Mouse (Mus musculus): ENCODE data around the gene Sox5. TPM values are rescaled to one million over a fixed set of nuclear protein-coding genes. Genes with fewer than 3 reads are reported as not detected.

The Sox5 gene
- polyA plus RNA-seq, 1 experiment from 2014 or later: 4.2 TPM

DNA sequence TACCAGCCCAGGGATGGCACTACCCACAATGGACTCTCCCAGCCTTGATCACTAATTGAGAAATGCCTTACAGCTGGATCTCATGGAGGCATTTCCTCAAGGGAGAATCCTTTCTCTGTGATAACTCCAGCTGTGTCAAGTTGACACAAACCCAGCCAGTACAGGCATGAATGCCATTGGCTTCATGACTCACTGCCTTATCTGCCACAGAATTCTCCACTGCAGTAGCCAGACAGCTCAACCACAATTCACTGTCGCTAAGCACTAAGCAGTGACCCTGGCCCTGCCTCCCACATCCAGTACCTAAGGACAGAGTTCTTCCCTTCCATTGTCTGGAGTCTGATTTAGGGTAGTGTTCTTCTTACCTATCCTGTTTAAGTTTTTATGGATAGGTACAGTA lies 65.4 kb downstream of the Sox5 start:
- Histone ChIP-seq H3K9me3 (replicated peaks) (no peaks in the 10 kb centered on the region), H3K4me3 (replicated peaks) (no peak overlapping the region), H3K27ac (replicated peaks) (no peak overlapping the region), H3K27me3 (no peaks in the 10 kb centered on the region), H3K36me3 (replicated peaks) (no peaks in the 10 kb centered on the region), H3K9ac (no peak overlapping the region), H3K4me1 (replicated peaks) (peaks cover 7% of the 10 kb centered on the region; the same call in 1 of the 2 replicates), H3K4me2 (no peak overlapping the region)
- WGBS (ENCODE audit: insufficient replicate concordance): 8% methylated on average over 1 of the region's 1 CpGs
- ATAC-seq (ENCODE audit: insufficient read depth): no peak

DNA sequence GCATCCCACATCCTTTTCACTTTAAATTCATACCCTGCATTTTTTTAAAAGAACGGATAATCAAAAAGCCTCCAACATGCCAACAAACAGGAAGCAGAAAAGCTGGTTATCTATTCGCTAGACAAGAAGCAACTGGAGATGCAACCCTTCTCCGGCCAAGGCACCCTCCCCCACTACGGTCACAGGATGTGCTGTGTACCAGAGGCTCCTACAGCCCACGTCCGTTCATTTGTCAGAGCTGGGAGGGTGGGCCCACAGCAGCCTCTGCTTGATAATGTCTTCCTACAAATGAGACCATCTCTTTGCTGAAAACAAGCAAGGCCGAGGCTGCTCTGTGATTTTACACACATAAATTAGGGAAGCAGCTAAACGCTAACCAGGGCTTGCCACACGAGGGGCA lies 69.9 kb downstream of the Sox5 start:
- no peaks in the 10 kb centered on the region for H3K36me3 ChIP-seq (replicated peaks)
- no peak overlapping the region for H3K27ac ChIP-seq (replicated peaks)
- H3K4me2 ChIP-seq: peak overlapping the region; percentile 19; the same call in 1 of the 2 replicates
- H3K9me3 ChIP-seq (replicated peaks): no peaks in the 10 kb centered on the region
- peaks cover 26% of the 10 kb centered on the region for H3K4me1 ChIP-seq (replicated peaks)
- no peak overlapping the region for H3K9ac ChIP-seq
- WGBS (ENCODE audit: insufficient replicate concordance): 10% methylated on average over 9 of the region's 9 CpGs
- H3K27me3 ChIP-seq: no peaks in the 10 kb centered on the region
- ATAC-seq (ENCODE audit: insufficient read depth): peak; percentile 55; the same call in 1 of the 2 replicates
- H3K4me3 ChIP-seq (replicated peaks): no peak overlapping the region

DNA sequence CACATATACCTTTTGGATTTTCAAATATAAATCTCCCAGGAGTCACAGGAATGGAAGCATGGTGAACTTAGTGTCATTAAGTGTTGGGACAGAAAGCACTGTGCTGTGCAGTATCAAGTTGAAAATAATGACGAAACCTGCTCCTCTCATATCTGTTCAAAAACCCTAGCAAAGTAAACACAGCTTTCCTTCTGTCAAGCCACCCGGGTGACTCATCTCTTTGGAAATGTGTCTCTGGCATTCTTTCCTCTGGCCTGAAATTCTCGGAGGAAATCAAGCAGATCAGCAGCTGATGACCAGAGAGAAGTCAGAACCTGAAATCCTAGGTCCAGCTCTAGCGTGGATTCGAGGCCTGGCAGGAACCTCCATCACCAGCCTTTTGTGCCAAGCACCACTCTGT lies 71.0 kb downstream of the Sox5 start:
- H3K27ac ChIP-seq (replicated peaks): peak overlapping the region; percentile 65; the same call in 1 of the 2 replicates
- H3K4me3 ChIP-seq (replicated peaks): no peak overlapping the region
- peaks cover 31% of the 10 kb centered on the region for H3K4me1 ChIP-seq (replicated peaks)
- H3K4me2 ChIP-seq: no peak overlapping the region
- ATAC-seq (ENCODE audit: insufficient read depth): no peak
- H3K9me3 ChIP-seq (replicated peaks): no peaks in the 10 kb centered on the region
- no peaks in the 10 kb centered on the region for H3K27me3 ChIP-seq
- WGBS (ENCODE audit: insufficient replicate concordance): 30% methylated on average over 5 of the region's 5 CpGs
- H3K36me3 ChIP-seq (replicated peaks): no peaks in the 10 kb centered on the region
- no peak overlapping the region for H3K9ac ChIP-seq

DNA sequence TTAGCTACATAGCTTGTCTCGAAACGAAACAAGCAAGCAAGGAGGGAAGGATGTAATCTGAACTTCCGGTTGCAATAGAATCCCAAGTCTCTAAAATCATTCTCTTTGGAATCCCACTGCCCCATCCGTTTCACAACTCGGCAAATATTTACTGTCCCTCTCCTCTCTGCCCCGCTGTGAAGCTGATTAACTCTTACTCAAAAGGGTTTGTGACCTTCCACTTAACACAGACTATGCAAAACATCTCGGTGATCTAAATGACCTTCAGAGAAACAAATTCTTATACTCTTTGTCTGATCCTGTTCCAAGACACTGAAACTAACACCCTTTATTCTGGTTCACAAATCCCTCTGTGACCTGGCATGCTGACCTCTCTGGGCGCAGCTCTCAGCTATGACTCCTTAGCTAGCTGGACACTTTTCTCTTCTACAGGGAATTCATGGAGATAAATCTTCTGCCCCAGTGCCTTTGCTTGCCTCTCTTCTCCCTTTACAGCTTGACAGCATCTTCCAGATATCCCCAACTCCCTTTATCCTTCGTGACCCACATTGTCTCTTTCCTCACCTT lies 72.1 kb downstream of the Sox5 start:
- Histone ChIP-seq H3K4me3 (replicated peaks) (no peak overlapping the region), H3K9ac (no peak overlapping the region), H3K27me3 (no peaks in the 10 kb centered on the region), H3K27ac (replicated peaks) (peak overlapping the region; percentile 57), H3K4me1 (replicated peaks) (peaks cover 31% of the 10 kb centered on the region), H3K4me2 (no peak overlapping the region), H3K36me3 (replicated peaks) (no peaks in the 10 kb centered on the region), H3K9me3 (replicated peaks) (no peaks in the 10 kb centered on the region)
- WGBS (ENCODE audit: insufficient replicate concordance): 56% methylated on average over 9 of the region's 9 CpGs
- ATAC-seq (ENCODE audit: insufficient read depth): 0 out of 2 replicates have a peak, but pooled peaks have one; percentile 36

DNA sequence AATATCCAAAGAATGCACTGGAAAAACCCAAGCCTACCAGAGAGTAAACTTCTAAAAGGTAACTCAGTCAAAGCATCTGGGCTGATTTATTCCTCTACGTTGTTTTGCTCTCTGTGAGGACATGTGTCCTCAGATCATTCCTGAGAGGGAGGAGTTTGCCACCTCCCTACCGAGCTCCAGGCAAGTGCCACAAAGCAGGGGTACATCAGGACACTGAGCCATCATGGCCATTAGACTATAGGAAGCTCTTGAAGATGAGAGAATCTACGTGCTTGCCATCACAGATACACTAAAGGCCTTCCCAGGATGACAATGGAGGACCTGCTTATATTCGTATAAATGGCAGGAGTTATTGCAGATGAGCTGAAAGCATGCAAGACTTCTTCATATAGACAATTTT lies 73.4 kb downstream of the Sox5 start:
- no peaks in the 10 kb centered on the region for H3K9me3 ChIP-seq (replicated peaks)
- H3K4me3 ChIP-seq (replicated peaks): no peak overlapping the region
- WGBS (ENCODE audit: insufficient replicate concordance): 60% methylated on average over 4 of the region's 4 CpGs
- peaks cover 31% of the 10 kb centered on the region for H3K4me1 ChIP-seq (replicated peaks)
- no peaks in the 10 kb centered on the region for H3K27me3 ChIP-seq
- H3K4me2 ChIP-seq: no peak overlapping the region
- no peak for ATAC-seq (ENCODE audit: insufficient read depth)
- no peak overlapping the region for H3K9ac ChIP-seq
- no peak overlapping the region for H3K27ac ChIP-seq (replicated peaks)
- H3K36me3 ChIP-seq (replicated peaks): no peaks in the 10 kb centered on the region

DNA sequence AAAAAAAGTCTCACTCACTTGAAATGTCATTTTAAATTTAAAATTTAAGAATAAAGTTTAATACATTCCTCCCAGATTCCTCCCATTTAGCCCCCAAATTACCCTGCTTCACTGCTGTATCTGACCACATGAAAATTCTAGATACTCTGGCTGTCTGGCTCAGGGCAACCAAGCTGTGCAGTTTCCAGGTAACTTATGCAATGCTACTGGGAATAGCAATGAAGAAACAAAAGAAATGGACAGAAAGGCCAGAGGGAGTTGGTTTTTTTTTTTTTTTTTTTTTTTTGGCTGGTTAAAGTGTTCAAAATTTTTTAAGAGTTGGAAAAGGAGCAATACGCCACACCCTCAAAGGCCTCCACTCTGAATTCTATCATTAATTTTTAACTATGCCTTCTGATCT lies 73.8 kb downstream of the Sox5 start:
- Histone ChIP-seq H3K36me3 (replicated peaks) (no peaks in the 10 kb centered on the region), H3K9ac (no peak overlapping the region), H3K4me2 (no peak overlapping the region), H3K9me3 (replicated peaks) (no peaks in the 10 kb centered on the region), H3K4me3 (replicated peaks) (no peak overlapping the region), H3K4me1 (replicated peaks) (peaks cover 31% of the 10 kb centered on the region), H3K27me3 (no peaks in the 10 kb centered on the region), H3K27ac (replicated peaks) (no peak overlapping the region)
- 82% methylated on average over 1 of the region's 1 CpGs for WGBS (ENCODE audit: insufficient replicate concordance)
- no peak for ATAC-seq (ENCODE audit: insufficient read depth)

DNA sequence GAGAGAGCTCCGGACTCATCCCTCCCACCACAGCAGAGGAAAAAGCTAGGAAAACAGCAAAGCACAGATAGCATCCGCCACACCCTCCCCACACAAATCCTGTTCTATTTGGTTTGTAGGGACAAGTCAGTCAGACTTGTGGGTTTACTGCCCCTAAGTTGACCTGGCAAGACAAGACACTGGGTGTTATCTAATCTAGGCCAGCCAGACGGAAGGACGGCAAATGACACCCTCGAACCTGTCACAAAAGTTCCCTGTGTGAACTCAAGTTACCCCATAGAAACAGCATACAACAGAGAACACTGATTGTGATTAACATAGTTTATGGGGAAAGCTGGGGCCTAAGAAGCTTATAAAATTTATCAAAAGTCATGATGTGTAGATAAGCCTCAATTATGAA lies 76.8 kb downstream of the Sox5 start:
- 13% methylated on average over 5 of the region's 5 CpGs for WGBS (ENCODE audit: insufficient replicate concordance)
- Histone ChIP-seq H3K4me2 (no peak overlapping the region), H3K9ac (no peak overlapping the region), H3K9me3 (replicated peaks) (no peaks in the 10 kb centered on the region), H3K4me1 (replicated peaks) (peaks cover 17% of the 10 kb centered on the region), H3K27me3 (no peaks in the 10 kb centered on the region), H3K27ac (replicated peaks) (no peak overlapping the region), H3K4me3 (replicated peaks) (no peak overlapping the region), H3K36me3 (replicated peaks) (no peaks in the 10 kb centered on the region)
- no peak for ATAC-seq (ENCODE audit: insufficient read depth)

DNA sequence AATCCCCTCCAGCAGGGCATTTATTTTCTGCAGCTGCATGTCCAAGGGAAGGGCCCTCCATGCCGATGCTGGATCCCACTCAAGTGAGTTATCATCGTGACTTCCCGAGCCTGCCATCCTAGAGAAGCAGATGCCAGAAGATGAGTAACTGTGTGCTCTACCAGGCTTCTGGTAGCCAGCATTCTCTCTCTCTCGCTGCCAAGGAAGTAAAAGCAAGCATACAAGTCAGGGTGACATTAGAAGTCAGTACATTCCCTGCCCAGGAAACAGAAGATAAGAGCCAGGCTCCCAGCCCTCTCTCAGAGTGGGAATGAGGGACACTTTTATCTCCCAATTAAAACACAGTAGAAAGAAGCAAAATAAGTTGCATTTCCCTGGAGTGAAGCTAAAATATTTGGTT lies 86.1 kb downstream of the Sox5 start:
- Histone ChIP-seq H3K27ac (replicated peaks) (no peak overlapping the region), H3K4me3 (replicated peaks) (no peak overlapping the region), H3K36me3 (replicated peaks) (no peaks in the 10 kb centered on the region), H3K4me1 (replicated peaks) (no peaks in the 10 kb centered on the region), H3K4me2 (no peak overlapping the region), H3K27me3 (no peaks in the 10 kb centered on the region), H3K9ac (no peak overlapping the region), H3K9me3 (replicated peaks) (no peaks in the 10 kb centered on the region)
- no peak for ATAC-seq (ENCODE audit: insufficient read depth)
- 64% methylated on average over 4 of the region's 4 CpGs for WGBS (ENCODE audit: insufficient replicate concordance)

DNA sequence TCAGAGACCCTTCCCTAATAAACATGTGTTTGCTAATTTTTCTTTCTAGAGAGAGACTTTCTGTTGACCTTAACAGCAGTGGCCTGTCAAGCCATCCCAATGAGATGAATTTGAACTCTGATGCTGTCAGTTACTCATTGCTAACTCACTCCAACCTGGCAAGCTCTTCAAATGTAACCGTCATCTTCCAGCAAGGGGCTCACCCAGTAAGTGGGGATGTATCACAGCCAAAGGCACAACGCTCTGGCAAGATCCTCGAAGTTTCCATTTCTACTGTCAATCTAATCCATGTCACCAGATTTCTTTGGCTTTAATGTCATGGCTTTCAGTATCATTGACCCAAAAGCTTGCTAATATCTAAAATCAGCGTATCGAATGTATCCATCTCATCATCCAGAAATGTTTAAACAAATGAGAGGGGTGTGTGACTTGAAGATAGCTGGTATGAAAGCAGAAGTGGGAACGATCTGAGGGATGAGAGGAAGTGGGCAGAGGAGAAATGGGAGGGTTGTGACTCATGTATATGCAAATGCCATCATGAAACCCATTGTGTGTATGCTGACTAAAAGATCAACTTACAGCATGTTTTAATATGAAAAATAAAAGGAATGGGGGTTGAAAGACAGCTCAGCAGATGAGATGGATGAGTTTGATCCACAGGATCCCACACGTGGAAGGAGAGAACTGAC lies 88.4 kb downstream of the Sox5 start:
- Histone ChIP-seq H3K27me3 (no peaks in the 10 kb centered on the region), H3K4me1 (replicated peaks) (no peaks in the 10 kb centered on the region), H3K4me2 (no peak overlapping the region), H3K36me3 (replicated peaks) (no peaks in the 10 kb centered on the region), H3K9me3 (replicated peaks) (no peaks in the 10 kb centered on the region), H3K4me3 (replicated peaks) (no peak overlapping the region), H3K9ac (no peak overlapping the region), H3K27ac (replicated peaks) (no peak overlapping the region)
- WGBS (ENCODE audit: insufficient replicate concordance): 40% methylated on average over 7 of the region's 7 CpGs
- no peak for ATAC-seq (ENCODE audit: insufficient read depth)

DNA sequence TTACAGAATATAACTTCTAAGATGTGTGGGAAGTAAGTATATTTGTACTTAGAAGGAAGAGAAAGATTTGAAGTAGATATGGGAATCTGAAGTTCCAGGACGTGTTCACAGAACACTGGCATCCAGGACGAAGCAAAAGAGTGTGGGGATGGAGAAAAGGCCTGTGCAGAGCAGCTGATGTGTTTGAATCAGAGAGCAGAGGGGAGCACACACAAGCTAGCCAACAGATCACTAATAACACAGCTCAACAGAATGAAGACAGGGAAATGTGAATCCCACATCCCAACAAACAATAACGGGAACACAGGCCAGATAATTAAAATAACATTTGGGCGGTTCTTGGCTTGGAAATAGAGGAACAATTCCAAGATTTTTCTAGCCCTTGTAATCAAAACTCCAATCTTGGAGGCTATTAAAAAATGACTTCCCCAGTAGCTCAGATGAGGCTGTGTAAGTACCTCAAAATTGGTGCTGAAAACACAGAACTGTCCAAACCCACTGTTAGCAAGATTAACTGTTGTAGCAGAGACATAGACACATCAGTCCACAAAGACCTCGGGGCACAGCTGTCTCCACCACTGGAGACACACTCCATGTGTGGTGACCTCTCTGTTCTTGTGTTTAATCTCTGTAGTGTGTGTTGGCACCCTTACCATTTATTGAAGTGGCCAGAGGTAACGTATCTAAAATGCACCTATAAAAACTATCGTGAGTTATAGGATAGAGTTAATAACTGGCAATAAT lies 90.3 kb downstream of the Sox5 start:
- Histone ChIP-seq H3K4me1 (replicated peaks) (no peaks in the 10 kb centered on the region), H3K4me3 (replicated peaks) (no peak overlapping the region), H3K36me3 (replicated peaks) (no peaks in the 10 kb centered on the region), H3K9me3 (replicated peaks) (no peaks in the 10 kb centered on the region), H3K27ac (replicated peaks) (no peak overlapping the region), H3K9ac (no peak overlapping the region), H3K4me2 (no peak overlapping the region), H3K27me3 (no peaks in the 10 kb centered on the region)
- ATAC-seq (ENCODE audit: insufficient read depth): no peak
- WGBS (ENCODE audit: insufficient replicate concordance): 63% methylated on average over 7 of the region's 7 CpGs

DNA sequence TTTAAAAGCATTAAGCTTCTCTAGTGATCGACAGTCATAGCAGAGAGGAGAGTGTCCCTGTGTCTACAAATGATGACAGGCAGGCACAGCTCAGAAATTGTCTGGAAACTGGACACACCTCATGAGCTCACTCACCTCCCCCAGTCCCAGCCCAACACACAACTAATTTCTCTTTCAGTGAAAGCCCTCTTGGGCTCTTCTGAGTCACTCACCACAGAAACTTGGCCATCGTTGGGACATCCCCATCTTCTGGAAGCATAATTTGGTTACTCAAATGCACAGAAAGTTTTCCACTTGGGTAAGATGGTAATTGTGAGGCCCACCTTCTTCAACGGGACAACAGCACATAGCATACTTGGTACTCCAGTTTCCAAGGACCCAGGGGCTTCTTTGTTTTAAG lies 92.7 kb downstream of the Sox5 start:
- Histone ChIP-seq H3K27ac (replicated peaks) (no peak overlapping the region), H3K9me3 (replicated peaks) (no peaks in the 10 kb centered on the region), H3K9ac (no peak overlapping the region), H3K4me2 (no peak overlapping the region), H3K36me3 (replicated peaks) (no peaks in the 10 kb centered on the region), H3K27me3 (no peaks in the 10 kb centered on the region), H3K4me3 (replicated peaks) (no peak overlapping the region), H3K4me1 (replicated peaks) (no peaks in the 10 kb centered on the region)
- WGBS (ENCODE audit: insufficient replicate concordance): 63% methylated on average over 3 of the region's 3 CpGs
- ATAC-seq (ENCODE audit: insufficient read depth): no peak

Data from liver, embryonic 15.5 days (tissue).